Mouse (Mus musculus): ENCODE results near the gene Eng. TPM values are rescaled to one million over a fixed set of nuclear protein-coding genes. Genes with fewer than 3 reads are reported as not detected.

Gene Eng
- total RNA-seq, 1 experiment = 18.3 TPM

GRCm38 (mm10) chr2:32662291-32662690 lies 15.9 kb downstream of the Eng start:
- peak overlapping the region; percentile 41; the same call in 1 of the 2 replicates for H3K9ac ChIP-seq (ENCODE audit: insufficient read depth, low read depth, low read length, poor library complexity, severe bottlenecking)
- in situ Hi-C loops (cut with MboI; ENCODE audit: low sequenced_read_pairs in 2 of 2, unreplicated experiment in 2 of 2) = no loop called here
- H3K4me1 ChIP-seq (ENCODE audit: control insufficient read depth in 2 of 2, insufficient read depth in 2 of 2, low read length in 2 of 2, poor library complexity in 1 of 2) = peaks cover 0 to 14% of the 10 kb centered on the region in 2 experiments; a peak in 2 of 4 replicates
- no peak for TF ChIP-seq CHD2 (IDR thresholded peaks at IDR 0.05; ENCODE audit: low read depth, low read length)
- no peak for TF ChIP-seq HCFC1 (IDR thresholded peaks at IDR 0.05; ENCODE audit: borderline replicate concordance, insufficient read depth, low read length)
- no peak for TF ChIP-seq ZNF384 (IDR thresholded peaks at IDR 0.05; ENCODE audit: low read depth, low read length)
- TF ChIP-seq ZC3H11A (IDR thresholded peaks at IDR 0.05; ENCODE audit: borderline replicate concordance, low read depth, low read length) = no peak
- no peak for TF ChIP-seq MAFK (IDR thresholded peaks at IDR 0.05; ENCODE audit: insufficient read depth, low read depth, low read length)
- H3K36me3 ChIP-seq (ENCODE audit: control insufficient read depth, insufficient read depth, low read length, poor library complexity, severe bottlenecking) = peaks cover 5% of the 10 kb centered on the region; the same call in 1 of the 2 replicates
- no peak overlapping the region for H3K4me3 ChIP-seq (ENCODE audit: insufficient read depth in 1 of 2, low read depth in 1 of 2, low read length in 2 of 2, poor library complexity in 1 of 2, severe bottlenecking in 1 of 2)
- H3K9me3 ChIP-seq (ENCODE audit: control insufficient read depth, insufficient read depth, low read depth, low read length) = no peaks in the 10 kb centered on the region
- H3K27ac ChIP-seq (ENCODE audit: insufficient read depth, low read depth, low read length, poor library complexity, severe bottlenecking) = peak overlapping the region; percentile 41
- no peak for DNase-seq (ENCODE audit: low read depth, low spot score)

DNA sequence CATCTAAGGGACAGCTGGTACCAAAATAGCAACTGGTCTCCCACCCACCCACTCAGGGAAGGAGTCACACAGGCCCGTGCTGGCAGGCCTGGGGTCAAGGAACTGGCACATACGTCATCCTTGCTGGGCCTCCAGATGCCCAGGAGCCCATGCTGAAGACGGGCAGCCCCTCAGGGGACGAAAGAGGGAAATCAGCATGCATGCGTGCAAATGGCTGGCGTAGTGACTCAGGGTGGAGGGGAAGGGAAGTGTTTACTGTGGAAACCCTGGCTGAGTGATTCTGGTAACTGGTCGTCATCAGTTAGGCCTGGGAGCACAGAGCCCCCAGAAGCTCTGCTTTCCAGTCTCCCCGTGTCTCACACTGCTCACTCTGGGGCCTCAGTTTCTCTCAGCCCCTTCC lies 18.9 kb downstream of the Eng start:
- DNase-seq (ENCODE audit: low read depth, low spot score) = no peak
- H3K4me1 ChIP-seq (ENCODE audit: control insufficient read depth in 2 of 2, insufficient read depth in 2 of 2, low read length in 2 of 2, poor library complexity in 1 of 2) = peaks cover 0 to 14% of the 10 kb centered on the region in 2 experiments; a peak in 2 of 4 replicates
- no peak overlapping the region for H3K4me3 ChIP-seq (ENCODE audit: insufficient read depth in 1 of 2, low read depth in 1 of 2, low read length in 2 of 2, poor library complexity in 1 of 2, severe bottlenecking in 1 of 2)
- TF ChIP-seq CHD2 (IDR thresholded peaks at IDR 0.05; ENCODE audit: low read depth, low read length) = no peak
- no peak for TF ChIP-seq HCFC1 (IDR thresholded peaks at IDR 0.05; ENCODE audit: borderline replicate concordance, insufficient read depth, low read length)
- TF ChIP-seq MAFK (IDR thresholded peaks at IDR 0.05; ENCODE audit: insufficient read depth, low read depth, low read length) = no peak
- TF ChIP-seq ZC3H11A (IDR thresholded peaks at IDR 0.05; ENCODE audit: borderline replicate concordance, low read depth, low read length) = no peak
- TF ChIP-seq ZNF384 (IDR thresholded peaks at IDR 0.05; ENCODE audit: low read depth, low read length) = no peak
- in situ Hi-C loops (cut with MboI; ENCODE audit: low sequenced_read_pairs in 2 of 2, unreplicated experiment in 2 of 2) = no loop called here
- H3K36me3 ChIP-seq (ENCODE audit: control insufficient read depth, insufficient read depth, low read length, poor library complexity, severe bottlenecking) = no peaks in the 10 kb centered on the region; the same call in 1 of the 2 replicates
- H3K27ac ChIP-seq (ENCODE audit: insufficient read depth, low read depth, low read length, poor library complexity, severe bottlenecking) = peak overlapping the region; percentile 6; the same call in 1 of the 2 replicates
- H3K9me3 ChIP-seq (ENCODE audit: control insufficient read depth, insufficient read depth, low read depth, low read length) = no peaks in the 10 kb centered on the region
- H3K9ac ChIP-seq (ENCODE audit: insufficient read depth, low read depth, low read length, poor library complexity, severe bottlenecking) = no peak overlapping the region

GRCm38 (mm10) chr2:32665853-32666252 lies 19.5 kb downstream of the Eng start:
- no peaks in the 10 kb centered on the region for H3K9me3 ChIP-seq (ENCODE audit: control insufficient read depth, insufficient read depth, low read depth, low read length)
- no peak for DNase-seq (ENCODE audit: low read depth, low spot score)
- peaks cover 1% of the 10 kb centered on the region; the same call in 1 of the 2 replicates for H3K36me3 ChIP-seq (ENCODE audit: control insufficient read depth, insufficient read depth, low read length, poor library complexity, severe bottlenecking)
- no peak for TF ChIP-seq MAFK (IDR thresholded peaks at IDR 0.05; ENCODE audit: insufficient read depth, low read depth, low read length)
- peaks cover 0 to 14% of the 10 kb centered on the region in 2 experiments; a peak in 2 of 4 replicates for H3K4me1 ChIP-seq (ENCODE audit: control insufficient read depth in 2 of 2, insufficient read depth in 2 of 2, low read length in 2 of 2, poor library complexity in 1 of 2)
- no peak overlapping the region; the same call in 1 of the 2 replicates for H3K9ac ChIP-seq (ENCODE audit: insufficient read depth, low read depth, low read length, poor library complexity, severe bottlenecking)
- in situ Hi-C loops (cut with MboI; ENCODE audit: low sequenced_read_pairs in 2 of 2, unreplicated experiment in 2 of 2) = no loop called here
- H3K4me3 ChIP-seq (ENCODE audit: insufficient read depth in 1 of 2, low read depth in 1 of 2, low read length in 2 of 2, poor library complexity in 1 of 2, severe bottlenecking in 1 of 2) = no peak overlapping the region
- H3K27ac ChIP-seq (ENCODE audit: insufficient read depth, low read depth, low read length, poor library complexity, severe bottlenecking) = peak overlapping the region; percentile 6; the same call in 1 of the 2 replicates

GRCm38 (mm10) chr2:32667775-32668174 lies 21.4 kb downstream of the Eng start:
- Histone ChIP-seq H3K4me1 (ENCODE audit: control insufficient read depth in 2 of 2, insufficient read depth in 2 of 2, low read length in 2 of 2, poor library complexity in 1 of 2) (peaks cover 0 to 5% of the 10 kb centered on the region in 2 experiments; a peak in 2 of 4 replicates), H3K27ac (ENCODE audit: insufficient read depth, low read depth, low read length, poor library complexity, severe bottlenecking) (no peak overlapping the region), H3K4me3 (ENCODE audit: insufficient read depth in 1 of 2, low read depth in 1 of 2, low read length in 2 of 2, poor library complexity in 1 of 2, severe bottlenecking in 1 of 2) (no peak overlapping the region), H3K9ac (ENCODE audit: insufficient read depth, low read depth, low read length, poor library complexity, severe bottlenecking) (no peak overlapping the region), H3K36me3 (ENCODE audit: control insufficient read depth, insufficient read depth, low read length, poor library complexity, severe bottlenecking) (peaks cover 14% of the 10 kb centered on the region), H3K9me3 (ENCODE audit: control insufficient read depth, insufficient read depth, low read depth, low read length) (no peaks in the 10 kb centered on the region)
- in situ Hi-C loops (cut with MboI; ENCODE audit: low sequenced_read_pairs in 2 of 2, unreplicated experiment in 2 of 2) = no loop called here
- no peak for TF ChIP-seq MAFK (IDR thresholded peaks at IDR 0.05; ENCODE audit: insufficient read depth, low read depth, low read length)
- no peak for DNase-seq (ENCODE audit: low read depth, low spot score)

DNA sequence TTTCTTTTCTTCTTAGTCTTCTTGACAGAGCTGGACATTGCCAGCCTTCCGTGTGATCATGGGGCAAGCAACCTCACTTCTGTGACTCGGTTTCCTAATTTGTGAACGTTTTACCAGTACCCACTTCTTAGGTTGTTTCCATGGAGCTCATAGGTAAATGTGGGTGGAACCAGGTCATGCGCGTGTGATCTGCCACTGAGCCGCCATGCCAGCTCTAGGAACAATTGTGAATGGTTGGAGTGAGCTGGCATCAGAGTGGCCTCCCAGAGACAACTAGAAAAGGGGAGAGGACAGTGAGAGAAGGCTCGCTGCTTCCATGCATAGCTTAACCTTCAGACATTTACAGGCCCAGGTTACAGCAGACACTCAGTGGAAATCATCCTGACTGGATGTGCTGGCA lies 21.8 kb downstream of the Eng start:
- in situ Hi-C loops (cut with MboI; ENCODE audit: low sequenced_read_pairs in 2 of 2, unreplicated experiment in 2 of 2) = no loop called here
- peaks cover 0 to 5% of the 10 kb centered on the region in 2 experiments; a peak in 2 of 4 replicates for H3K4me1 ChIP-seq (ENCODE audit: control insufficient read depth in 2 of 2, insufficient read depth in 2 of 2, low read length in 2 of 2, poor library complexity in 1 of 2)
- no peak for DNase-seq (ENCODE audit: low read depth, low spot score)
- H3K9ac ChIP-seq (ENCODE audit: insufficient read depth, low read depth, low read length, poor library complexity, severe bottlenecking) = no peak overlapping the region
- TF ChIP-seq HCFC1 (IDR thresholded peaks at IDR 0.05; ENCODE audit: borderline replicate concordance, insufficient read depth, low read length) = no peak
- TF ChIP-seq ZC3H11A (IDR thresholded peaks at IDR 0.05; ENCODE audit: borderline replicate concordance, low read depth, low read length) = no peak
- no peak for TF ChIP-seq MAFK (IDR thresholded peaks at IDR 0.05; ENCODE audit: insufficient read depth, low read depth, low read length)
- no peak for TF ChIP-seq ZNF384 (IDR thresholded peaks at IDR 0.05; ENCODE audit: low read depth, low read length)
- TF ChIP-seq CHD2 (IDR thresholded peaks at IDR 0.05; ENCODE audit: low read depth, low read length) = no peak
- H3K9me3 ChIP-seq (ENCODE audit: control insufficient read depth, insufficient read depth, low read depth, low read length) = no peaks in the 10 kb centered on the region
- H3K27ac ChIP-seq (ENCODE audit: insufficient read depth, low read depth, low read length, poor library complexity, severe bottlenecking) = no peak overlapping the region
- peaks cover 18% of the 10 kb centered on the region for H3K36me3 ChIP-seq (ENCODE audit: control insufficient read depth, insufficient read depth, low read length, poor library complexity, severe bottlenecking)
- H3K4me3 ChIP-seq (ENCODE audit: insufficient read depth in 1 of 2, low read depth in 1 of 2, low read length in 2 of 2, poor library complexity in 1 of 2, severe bottlenecking in 1 of 2) = no peak overlapping the region

Measured in ES-E14 (cell line).